Mouse (Mus musculus) C2C12 (cell line): ENCODE data around the gene Tbc1d10a.

Source experiments
- CEBPB ChIP-seq: IDR thresholded peaks from one replicate; pipeline ENCODE4 v1.6.1; 2011; ENCODE audit warnings: low read depth, mild to moderate bottlenecking, control low read depth, moderate library complexity
- CTCF ChIP-seq: IDR thresholded peaks from one replicate; pipeline ENCODE4 v1.5.1; 2011; ENCODE audit not compliant: control insufficient read depth, insufficient read depth, insufficient read length
- FOSL1 ChIP-seq: IDR thresholded peaks from one replicate; pipeline ENCODE4 v1.8.0; 2011; ENCODE audit warnings: mild to moderate bottlenecking, low read length; ENCODE audit not compliant: poor library complexity, insufficient read depth, severe bottlenecking
- MAX ChIP-seq: IDR thresholded peaks from one replicate; pipeline ENCODE4 v1.6.1; 2011; ENCODE audit warnings: mild to moderate bottlenecking, control low read depth
- MYOD1 ChIP-seq: IDR thresholded peaks from one replicate; pipeline ENCODE4 v1.6.1; 2011; ENCODE audit warnings: low read depth; ENCODE audit not compliant: control insufficient read depth, insufficient read length
- USF1 ChIP-seq: IDR thresholded peaks from one replicate; pipeline ENCODE4 v1.6.1; 2011; ENCODE audit warnings: low read depth, mild to moderate bottlenecking, control low read depth, moderate library complexity

GRCm38 (mm10) chr11:4148120-4148519, 38.5 kb upstream of the Tbc1d10a start:
- no peak for TF ChIP-seq CTCF
- TF ChIP-seq MAX: no peak
- no peak for TF ChIP-seq USF1
- TF ChIP-seq MYOD1: no peak
- no peak for TF ChIP-seq CEBPB
- no peak for TF ChIP-seq FOSL1
